Mouse (Mus musculus) urinary bladder, postnatal 4 days (tissue): Measurements from ENCODE around the gene Gm17087.

Experiments
- DNase-seq, 2 experiments: peaks; one replicate each; pipeline ENCODE4 v3.0.0; 2021 to 2022; ENCODE audit warnings: low spot score in 2 of 2

Gene Gm17087

DNA sequence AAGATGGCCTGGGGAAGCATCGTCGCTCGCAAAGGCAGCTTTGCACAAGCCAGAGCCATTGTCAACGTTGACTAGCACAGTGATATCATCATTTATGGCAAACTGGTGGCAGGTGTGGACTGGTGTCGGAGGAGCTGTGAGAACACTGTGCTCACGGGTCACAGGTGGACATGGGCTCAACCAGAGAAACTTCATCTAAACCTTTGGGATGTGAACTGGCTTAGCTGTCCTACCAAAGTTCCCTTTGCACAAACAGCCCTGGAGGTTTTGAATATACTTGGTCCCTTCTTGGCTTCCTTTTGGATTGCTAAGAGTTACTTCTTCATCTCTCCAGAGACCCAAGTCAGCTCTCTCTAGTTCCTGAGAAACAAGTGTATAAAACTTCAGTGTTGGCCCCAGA lies at the start of gene Gm17087:
Gene Gm17087, minus strand, starts transcription at position 101 of the 400 bp plus-strand sequence.
- no peak for DNase-seq

DNA sequence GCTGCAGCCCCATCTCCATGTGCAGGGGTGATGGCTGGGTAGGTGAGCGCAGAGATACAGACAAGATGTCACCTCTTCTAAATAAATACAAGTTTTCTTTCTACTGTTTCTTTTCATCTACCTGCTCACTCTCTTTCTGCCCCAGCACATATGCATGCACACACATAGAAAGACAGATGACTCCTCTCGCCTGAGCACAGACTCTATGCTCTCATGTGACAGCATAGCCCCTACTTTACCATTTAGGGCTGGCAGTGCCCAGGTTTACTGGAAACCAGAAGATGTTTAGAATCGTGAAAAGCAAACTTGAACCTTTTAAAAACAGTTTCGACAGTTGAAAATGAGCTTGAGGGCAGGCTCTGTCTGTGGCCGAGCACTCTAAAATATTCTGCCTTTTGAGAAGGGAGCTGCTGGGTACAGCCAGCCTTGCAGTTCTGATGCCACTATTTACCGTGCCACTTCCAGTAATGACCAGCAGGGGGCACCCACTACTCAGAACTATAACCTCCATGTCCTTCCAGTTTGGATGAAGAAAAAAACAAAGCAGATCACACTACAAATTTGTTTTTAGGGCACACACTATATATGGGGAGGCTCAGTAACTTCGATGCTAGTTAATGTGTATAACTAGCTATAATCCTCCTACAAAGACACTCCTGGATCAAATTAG lies 47.3 kb upstream of the Gm17087 start:
- DNase-seq: peak; percentile 36 to 74

DNA sequence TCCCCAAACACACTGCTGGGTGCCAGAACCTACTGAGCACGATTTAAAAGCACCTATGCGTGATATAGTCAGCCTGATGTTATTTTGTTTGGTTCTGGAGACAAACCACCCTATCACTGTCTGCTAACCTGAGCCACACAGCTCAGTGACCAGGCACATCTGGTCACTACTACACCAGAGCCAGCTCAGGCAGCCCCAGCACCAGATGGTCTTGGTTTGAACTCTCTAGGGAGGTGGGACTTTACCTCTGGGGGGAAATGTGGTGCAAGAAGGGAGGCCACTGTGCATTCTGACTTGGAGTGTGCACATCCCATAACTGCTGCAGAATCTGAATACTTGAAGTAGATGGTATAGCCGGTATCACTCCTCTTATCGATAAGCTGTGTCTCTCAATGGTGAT lies 45.2 kb upstream of the Gm17087 start:
- DNase-seq: no peak

DNA sequence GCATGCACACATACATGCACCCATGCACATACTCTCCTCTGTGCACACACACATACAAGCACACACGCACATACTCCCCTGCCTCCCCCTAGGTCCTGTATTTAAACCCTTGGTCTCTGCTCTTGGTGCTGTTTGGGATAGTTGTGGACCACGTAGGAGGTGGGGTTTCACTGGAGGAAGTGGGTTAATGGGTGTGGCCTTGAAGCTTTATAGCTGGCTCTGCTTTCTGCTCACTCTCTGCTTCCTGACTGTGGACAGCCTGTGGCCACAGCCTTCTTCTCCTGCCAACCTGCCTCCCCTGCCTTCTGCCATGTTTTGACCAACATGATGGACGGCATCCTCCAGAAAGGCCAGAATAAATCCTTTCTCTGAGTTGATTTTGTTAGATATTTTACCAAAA lies 39.9 kb upstream of the Gm17087 start:
- DNase-seq: no peak

DNA sequence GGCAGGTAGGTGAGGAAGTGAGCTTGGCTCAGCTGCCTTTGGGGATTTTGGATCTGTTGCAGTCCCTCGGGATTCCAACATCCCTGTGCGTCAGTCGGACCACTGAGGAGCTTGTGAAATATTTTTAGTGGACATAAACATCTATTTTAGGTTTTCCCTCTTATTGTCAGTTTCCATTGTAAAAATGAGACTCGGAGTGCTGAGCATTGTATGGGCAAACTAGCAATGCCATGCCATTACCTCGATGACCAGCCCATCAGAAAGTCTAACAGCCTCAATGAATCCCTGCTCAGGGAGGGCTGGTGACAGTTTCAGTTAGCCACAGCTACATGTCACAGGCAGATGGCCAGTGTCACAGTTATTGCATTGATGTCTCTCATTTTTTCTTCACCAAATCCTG lies 39.2 kb upstream of the Gm17087 start:
- DNase-seq: no peak

DNA sequence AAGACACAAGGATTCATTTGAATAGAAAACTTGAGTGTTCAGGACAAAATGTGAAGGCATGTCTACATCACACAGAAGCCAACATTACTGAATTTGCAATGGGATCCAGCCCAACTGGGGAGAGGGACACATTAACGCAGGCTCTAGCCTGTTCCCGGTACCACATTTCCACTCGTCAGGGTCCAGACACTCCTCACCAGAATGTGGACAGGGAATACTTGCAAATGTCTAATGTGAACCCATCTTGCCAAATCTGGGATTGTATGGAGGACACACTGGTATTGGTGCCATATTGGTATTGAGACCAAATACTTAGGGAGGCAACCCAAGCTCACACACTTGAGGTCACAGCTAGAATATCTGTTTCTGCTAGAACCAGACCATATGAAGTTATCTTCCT lies 36.2 kb upstream of the Gm17087 start:
- no peak for DNase-seq

DNA sequence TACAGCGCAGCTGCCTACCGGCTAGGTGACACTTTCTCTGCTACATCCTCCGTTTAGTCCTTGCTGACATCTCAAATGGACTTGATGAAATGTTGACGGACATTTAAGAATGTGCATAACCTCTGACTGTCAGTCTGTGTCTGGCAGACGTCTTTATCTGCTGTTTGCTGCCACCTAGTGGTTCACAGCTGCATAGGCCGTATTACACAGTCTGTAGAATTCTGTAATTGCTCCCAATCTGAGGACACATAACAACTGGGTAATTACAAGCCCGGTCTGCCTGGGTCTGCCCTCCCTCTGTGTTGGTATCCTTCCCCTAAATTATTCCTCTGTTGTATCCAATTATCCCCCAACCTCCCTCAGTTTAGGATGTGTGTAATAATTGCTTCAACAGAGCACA lies 31.0 kb upstream of the Gm17087 start:
- DNase-seq: no peak

DNA sequence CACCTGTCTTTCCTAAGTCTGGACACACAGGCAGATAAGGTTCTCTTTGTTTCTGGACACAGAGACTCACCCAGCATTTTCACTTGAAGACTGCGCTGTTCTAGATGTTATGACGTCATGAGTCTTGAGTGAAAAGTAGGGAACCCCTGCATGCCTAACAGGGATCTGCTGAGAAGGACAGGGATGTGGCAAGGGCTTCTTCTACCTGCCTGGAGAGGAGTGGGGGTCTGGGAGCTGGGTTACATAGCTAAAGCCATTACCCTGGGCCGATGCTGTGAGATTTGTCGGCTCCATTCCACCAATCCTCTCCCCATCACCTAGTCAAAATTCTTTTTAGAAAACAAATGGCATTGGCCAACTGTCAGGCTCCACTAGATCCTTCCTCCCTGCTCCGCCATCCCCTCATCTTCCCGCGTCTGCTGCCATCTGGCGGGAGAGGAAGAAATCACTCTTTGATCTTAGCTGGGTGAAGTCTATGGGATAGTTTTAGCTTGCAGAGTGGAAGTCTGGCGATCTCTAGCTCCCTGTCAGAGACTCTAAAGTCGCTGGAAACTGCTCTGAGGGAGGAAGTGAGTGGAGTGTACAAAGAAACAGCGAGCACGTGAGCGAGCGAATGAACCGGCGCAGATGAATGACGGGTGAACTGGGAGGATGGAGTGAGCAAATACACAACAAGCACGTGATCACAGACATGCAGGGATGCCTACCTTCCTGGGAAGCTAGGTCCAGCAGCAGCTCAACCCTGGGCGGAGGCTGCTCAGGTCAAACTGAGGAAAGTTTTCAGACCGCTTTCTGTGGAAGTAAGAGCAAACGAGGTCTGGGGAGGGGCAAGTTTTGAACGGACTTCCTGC lies 25.9 kb upstream of the Gm17087 start:
- DNase-seq: peak; percentile 32 to 79

DNA sequence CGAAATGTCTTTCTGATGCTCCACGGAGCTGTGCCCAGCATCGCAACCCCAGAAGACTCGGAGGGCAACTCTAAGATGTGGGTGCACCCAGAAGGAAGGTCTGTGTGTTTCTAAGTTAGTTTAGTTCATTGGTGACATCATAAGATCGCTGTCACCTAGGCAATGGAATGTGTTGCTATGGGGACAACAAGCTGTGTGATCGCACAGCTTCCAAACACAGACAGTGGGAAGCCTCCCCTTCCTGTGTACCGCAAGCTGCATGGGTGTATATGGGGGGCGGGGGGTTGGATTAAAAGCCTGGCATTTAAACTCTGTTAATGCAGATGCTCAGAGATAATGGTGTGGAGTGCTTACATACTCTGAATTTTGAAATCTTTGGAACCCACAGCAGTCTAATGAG lies 14.8 kb upstream of the Gm17087 start:
- DNase-seq: no peak

DNA sequence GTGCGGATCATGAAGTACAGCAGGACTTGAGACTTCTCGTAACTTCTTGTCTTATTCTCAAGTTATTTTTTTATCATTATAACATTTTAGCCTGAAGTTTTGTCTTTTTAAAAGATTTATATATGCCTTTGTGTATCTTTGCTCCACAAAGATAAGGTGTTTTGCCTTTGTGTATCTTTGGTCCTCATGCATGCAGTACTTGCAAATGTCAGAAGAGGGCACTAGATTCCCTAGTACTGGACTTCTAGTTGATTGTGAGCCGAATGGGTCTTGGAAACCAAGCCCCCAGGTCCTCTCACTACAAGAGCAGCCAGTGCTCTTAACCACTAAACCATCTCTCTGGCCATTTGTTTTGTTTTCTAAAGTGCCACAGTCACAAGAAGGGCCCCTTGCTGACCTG lies 13.6 kb upstream of the Gm17087 start:
- DNase-seq: no peak

DNA sequence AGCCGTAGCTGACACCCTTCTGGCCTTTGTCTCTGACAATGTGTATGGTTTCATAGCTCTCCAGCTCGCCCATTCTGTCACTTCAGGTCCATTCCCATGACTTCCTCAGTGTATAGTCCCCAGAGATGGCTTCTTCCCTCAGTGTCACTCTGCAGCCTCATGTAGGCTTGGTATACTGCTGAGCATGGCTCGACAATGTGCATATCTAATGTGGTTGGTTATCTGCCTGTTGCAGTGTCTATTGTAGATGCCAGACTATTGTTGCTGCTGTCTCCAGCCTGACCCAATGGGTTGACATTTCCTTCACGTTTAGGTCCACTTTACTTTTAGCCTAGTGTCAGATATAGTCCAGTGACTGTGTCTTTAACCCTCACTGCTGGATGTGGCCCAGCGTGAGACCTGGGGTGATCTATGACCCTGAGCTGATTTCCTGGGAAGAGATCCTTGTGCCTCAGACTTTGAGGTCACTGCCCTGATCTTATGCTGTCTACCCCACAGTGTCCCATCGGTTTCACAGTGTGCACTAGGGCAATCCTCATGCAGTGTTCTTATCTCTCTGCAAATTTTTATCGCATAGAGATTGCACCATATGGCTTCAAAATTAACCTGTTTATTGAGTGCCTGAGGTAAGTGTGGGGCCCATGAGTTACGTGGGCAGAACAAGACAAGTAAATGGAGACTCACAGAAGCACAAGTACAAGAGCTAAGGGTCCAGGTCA lies 7.0 kb upstream of the Gm17087 start:
- DNase-seq: no peak

DNA sequence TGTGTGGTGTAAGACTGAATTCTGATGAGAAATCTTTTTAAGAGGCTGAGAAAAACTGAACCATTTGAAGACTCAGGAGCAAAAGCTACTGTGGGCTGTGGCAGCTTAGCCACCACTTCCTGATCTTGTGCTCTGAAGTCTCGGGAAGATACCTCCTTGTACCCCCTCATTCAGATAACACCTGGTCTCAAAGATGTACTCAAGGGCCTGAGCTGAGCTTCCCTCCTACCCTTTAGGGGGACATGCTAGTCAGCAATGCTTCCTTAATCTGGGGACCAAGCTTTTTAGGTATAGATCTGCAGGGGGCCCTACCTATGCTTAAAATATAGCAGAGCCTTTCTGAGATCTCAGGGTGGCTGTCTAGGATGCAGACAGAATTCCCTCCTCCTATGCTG lies 3.9 kb downstream of the Gm17087 start:
- DNase-seq: no peak

DNA sequence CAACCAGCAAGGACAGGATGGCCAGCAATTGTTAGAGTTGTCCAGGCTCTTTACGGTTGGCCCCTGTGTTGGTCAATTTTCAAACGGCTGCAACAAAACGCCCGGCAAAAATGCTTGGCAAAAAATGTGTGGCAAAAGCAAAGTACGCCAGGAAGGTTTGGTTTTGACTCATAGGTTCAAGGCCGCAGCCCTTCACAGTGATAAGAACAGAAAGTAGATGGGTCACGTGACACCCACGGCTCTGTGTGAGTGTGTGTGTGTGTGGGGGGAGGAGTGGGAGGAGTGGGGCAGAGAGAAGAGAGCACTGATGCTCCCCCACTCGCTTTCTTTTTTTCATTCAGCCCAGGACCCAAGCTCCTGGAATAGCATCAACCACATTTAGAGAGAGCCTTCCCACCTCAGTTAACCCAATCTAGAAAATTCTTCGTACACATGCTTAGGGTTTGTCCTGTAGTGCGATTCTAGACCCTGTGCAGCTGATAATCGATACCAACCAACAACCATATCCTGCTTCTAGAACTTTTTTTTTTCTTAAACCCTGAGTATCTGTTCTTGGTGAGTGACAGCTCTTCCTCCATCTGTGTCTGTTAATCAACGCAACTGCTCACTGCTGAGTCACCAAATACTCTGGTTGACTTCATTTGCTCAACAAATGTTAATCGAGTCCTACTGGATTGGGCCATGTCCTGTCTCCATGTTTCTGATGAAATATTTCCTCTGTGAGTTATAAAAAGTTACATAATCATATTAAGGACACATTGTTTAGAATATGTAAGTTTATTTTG lies 4.5 kb downstream of the Gm17087 start:
- no peak for DNase-seq

DNA sequence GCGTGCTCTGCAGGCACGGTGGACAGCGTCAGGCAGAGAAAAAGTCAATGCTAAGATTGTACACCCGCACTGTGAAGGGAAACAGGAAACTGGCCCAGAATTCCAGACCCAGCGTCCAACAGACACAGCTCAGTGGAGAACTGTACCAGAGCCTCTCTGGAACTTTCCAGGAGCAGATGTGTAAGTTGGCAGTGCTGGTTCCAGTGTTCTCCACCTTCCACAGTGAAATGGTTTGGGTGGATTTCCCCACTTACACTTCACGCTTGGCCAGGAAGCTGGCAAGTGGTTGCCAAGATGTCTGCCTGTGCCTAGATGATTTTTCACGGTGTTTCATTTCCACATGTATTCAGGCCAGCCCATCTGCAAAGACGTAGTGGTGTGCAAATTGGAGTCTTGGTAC lies 8.8 kb downstream of the Gm17087 start:
- DNase-seq: no peak

DNA sequence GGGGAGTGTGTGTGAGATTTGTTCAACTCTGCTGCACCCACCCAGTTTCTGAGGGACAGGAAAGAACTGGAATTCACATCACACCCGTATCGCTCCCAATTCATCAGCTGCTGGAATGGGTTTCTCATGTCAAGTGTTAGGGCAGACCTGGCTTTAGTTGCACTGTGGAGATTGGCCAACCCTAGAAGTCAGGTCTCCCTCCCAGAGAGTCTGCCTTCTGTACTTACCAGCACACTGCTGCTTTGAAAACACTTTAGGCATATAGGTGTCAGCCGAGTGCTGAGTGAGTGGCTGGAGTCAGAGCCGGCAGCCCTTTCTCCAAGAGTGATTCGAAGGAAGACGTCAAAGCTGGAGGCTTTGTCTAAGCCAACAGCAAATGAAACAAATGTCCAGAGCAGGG lies 10.5 kb downstream of the Gm17087 start:
- no peak for DNase-seq

DNA sequence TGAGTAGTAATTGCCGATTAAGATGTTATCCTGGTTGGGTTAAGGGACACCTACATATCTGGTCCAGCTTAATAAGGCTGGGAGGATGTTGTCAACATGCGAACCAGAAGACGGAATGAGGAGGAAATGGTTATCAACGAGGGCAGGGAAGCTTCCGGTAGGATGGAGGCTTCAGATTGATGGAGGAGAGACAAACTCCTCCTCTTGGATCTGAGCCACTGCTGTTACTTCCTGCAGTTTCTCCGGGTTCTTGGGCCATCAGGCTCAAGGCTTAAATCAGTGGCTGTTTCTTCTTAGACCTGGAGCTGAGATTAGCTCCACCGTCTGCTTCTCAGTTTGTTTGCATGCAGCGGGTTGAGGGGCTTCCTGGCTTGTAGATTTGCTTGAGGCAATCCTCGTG lies 11.0 kb downstream of the Gm17087 start:
- DNase-seq: no peak

DNA sequence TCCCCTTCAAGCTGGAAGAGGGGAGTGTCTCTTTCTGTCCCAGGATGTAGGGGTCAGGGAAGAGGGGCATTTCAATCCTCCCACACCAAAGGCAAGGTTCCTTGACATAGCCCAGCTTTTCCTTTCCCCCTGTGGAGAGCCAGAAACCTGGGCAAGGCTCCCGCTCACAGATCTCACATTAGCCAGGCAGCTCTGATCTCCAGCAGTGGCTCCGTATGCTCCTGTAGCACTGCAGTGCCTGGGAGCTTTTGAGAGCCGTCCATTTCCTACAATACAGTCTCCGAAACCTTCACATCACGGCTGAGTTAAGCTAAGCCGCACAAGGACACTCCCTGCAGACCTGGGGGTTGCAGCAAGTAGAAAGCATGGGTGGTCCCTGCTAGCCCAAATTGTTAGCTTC lies 12.5 kb downstream of the Gm17087 start:
- DNase-seq: no peak

DNA sequence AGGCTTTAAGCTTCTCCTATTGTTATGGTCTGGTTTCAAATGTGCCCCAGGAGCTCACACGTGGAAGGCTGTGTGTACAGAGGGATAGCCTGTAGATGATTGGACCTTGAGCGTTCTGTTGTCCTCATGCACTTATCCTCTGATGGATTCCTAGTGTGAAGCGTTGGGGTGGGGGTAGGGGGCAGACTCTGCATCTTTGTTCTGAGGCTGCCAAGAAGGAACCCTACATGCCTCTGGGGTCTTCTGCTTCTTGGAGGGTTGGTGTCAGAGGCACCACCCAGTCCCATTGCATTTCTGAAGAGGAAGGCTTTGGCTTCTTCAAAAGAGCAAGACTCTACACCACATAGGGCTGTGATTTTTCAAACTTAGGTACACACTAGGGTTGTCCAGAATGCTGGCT lies 13.1 kb downstream of the Gm17087 start:
- DNase-seq: no peak

DNA sequence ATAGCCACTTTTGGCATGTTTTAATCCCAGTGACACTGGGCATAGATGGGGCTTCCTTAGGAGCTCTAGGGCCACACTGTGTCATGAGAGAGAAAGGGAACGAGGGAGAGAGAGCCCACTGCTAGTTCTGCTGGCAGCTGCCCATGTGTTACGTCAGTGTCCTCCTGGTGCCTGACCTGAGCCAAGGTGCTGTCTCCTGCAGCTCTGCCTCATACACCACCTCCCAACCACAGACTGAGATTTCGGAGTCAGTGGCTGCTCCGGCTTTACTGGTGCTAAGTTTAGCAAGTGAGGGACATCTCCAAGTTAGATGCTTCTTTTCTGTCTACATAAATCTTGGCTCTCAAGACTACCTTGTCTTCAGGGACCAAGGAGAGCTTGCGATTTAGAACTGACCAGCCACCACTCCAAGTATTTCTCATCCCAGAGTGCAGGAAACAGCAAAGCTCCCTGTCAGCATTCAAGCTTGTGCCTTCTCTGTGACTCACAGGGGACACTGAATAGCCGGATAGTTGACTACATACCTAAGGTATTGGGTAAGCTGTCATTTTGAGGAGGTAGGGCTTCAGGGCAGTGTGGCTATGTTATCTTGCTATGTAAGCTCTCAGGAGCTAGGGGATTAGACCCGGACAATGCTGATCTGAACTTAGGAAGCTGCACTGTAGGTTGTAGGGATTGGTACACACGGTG lies 14.3 kb downstream of the Gm17087 start:
- DNase-seq: no peak

DNA sequence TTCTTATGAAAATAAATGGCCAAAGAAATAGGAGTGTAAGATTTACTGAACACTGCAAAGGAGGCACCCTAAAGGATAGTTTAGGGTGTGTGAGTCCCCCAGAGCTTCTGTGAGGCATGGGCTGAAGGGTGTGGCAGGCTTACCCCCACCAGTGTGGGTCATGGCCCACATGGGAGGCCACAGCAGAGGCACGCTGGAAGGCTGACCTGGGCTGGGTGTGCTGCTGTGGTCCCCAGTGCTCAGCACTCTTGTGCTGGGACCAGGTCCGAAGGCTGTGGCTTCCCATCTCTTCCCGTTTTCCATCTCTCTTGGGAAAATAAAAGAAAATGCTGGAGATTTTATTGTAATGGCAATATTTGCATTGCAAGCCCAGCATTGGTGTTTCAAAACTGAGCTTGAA lies 15.1 kb downstream of the Gm17087 start:
- no peak for DNase-seq

DNA sequence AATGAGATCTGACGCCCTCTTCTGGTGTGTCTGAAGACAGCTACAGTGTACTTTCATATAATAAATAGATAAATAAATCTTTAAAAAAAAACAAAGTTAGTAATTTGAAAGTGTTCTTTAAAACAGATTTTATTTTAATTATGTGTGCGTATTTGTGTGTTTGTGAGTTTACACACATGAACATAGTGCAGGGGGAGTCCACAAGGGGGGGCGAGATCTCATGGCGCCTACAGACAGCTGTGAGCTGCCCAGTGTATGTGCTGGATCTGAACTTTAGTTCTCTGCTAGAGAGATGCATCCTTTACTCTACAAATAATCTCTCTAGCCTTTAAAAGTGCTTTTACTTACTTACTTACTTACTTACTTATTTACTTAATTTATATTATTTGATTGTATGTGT lies 18.0 kb downstream of the Gm17087 start:
- no peak for DNase-seq
